Mouse (Mus musculus) olfactory bulb, adult 2 months (tissue): Measurements from ENCODE around the gene Fnbp1.

Experiments used
- CTCF ChIP-seq: fragments of 200-500 bp; IDR thresholded peaks from 2 replicates; pipeline ENCODE4 v1.5.1; 2012; ENCODE audit warnings: low read depth, mild to moderate bottlenecking, low read length, moderate library complexity; ENCODE audit not compliant: insufficient read depth
- POLR2A ChIP-seq: fragments of 200-500 bp; IDR thresholded peaks from 2 replicates; pipeline ENCODE4 v1.6.1; 2012; ENCODE audit warnings: mild to moderate bottlenecking, low read depth, low read length, moderate library complexity; ENCODE audit not compliant: insufficient read depth

DNA sequence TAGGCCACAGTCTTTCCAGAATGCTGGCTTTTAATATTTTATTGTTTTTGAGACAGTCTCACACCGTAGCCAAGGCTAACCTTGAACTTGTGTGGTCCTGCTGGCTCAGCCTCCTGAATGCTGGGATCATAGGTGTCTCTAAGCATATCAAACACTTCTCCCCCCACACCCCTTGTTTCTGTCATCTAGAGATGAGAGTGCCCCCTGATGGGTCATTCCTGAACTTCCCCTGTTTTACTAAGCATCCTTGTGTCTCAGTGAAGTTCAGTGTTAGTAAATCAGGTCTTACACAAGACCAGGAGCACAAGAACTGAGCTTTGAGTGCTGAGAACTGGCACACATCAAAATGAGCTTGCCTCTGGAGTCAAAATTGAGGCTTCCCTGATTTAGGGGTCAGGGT lies 42.0 kb upstream of the Fnbp1 start:
- no peak for TF ChIP-seq CTCF
- no peak for TF ChIP-seq POLR2A
